Mouse (Mus musculus) liver, embryonic 13.5 days (tissue): ENCODE results near the gene Taldo1. TPM values are rescaled to one million over a fixed set of nuclear protein-coding genes. Genes with fewer than 3 reads are reported as not detected.
"Not testable (repeated sequence)": the region's sequence is repeated elsewhere in the genome, so short reads cannot be mapped to it uniquely, and the experiment has no call there.

Experiments
- ATAC-seq: fragments of 200-750 bp; cut with Nextera tagmentation; 2 replicates; pipeline ENCODE4 v1.8.0; 2017; ENCODE audit warnings: low read depth, mild to moderate bottlenecking, moderate number of reproducible peaks, moderate library complexity
- DNase-seq: peaks from one replicate; pipeline ENCODE4 v3.0.0; 2022
- H3K27ac ChIP-seq: fragments of 300-500 bp; sonication (generic); 2 replicates; pipeline ENCODE4 v1.5.1; 2015; ENCODE audit warnings: moderate library complexity, mild to moderate bottlenecking, inconsistent platforms
- H3K27me3 ChIP-seq: fragments of 300-500 bp; sonication (generic); 2 replicates; pipeline ENCODE4 v1.6.1; 2015; ENCODE audit warnings: mild to moderate bottlenecking, inconsistent platforms
- H3K36me3 ChIP-seq: fragments of 300-500 bp; sonication (generic); 2 replicates; pipeline ENCODE4 v1.6.1; 2015; ENCODE audit warnings: mild to moderate bottlenecking, inconsistent platforms
- H3K4me1 ChIP-seq: fragments of 300-500 bp; sonication (generic); replicated peaks from 2 replicates; pipeline ENCODE4 v1.6.1; 2015; ENCODE audit warnings: inconsistent platforms
- H3K4me2 ChIP-seq: fragments of 300-500 bp; sonication (generic); 2 replicates; pipeline ENCODE4 v1.6.1; 2015; ENCODE audit warnings: inconsistent platforms, mild to moderate bottlenecking, moderate library complexity
- H3K4me3 ChIP-seq: fragments of 300-500 bp; sonication (generic); replicated peaks from 2 replicates; pipeline ENCODE4 v1.5.1; 2015; ENCODE audit warnings: mild to moderate bottlenecking, inconsistent platforms
- H3K9ac ChIP-seq: fragments of 300-500 bp; sonication (generic); 2 replicates; pipeline ENCODE4 v1.6.1; 2015; ENCODE audit warnings: mild to moderate bottlenecking, inconsistent platforms
- H3K9me3 ChIP-seq: fragments of 300-500 bp; sonication (generic); replicated peaks from 2 replicates; pipeline ENCODE4 v1.6.1; 2016; ENCODE audit warnings: inconsistent platforms
- WGBS: fragments of 180-500 bp; shearing (Covaris S2); methylation state at CpG from one replicate; pipeline ENCODE4 v1.1.7; 2015; ENCODE audit not compliant: insufficient replicate concordance; 5-methylcytosine and 5-hydroxymethylcytosine counted together
- polyA plus RNA-seq: library from polyadenylated mRNA; unstranded; fragments of >200 nt; fragmentation: Nextera tagmentation; extraction: Ambion mirVana; gene quantifications from 2 replicates; pipeline ENCODE4 v1.2.1, GENCODE M21; 2015

Taldo1 gene
- polyA plus RNA-seq, 1 experiment from 2014 or later = 518 TPM

DNA sequence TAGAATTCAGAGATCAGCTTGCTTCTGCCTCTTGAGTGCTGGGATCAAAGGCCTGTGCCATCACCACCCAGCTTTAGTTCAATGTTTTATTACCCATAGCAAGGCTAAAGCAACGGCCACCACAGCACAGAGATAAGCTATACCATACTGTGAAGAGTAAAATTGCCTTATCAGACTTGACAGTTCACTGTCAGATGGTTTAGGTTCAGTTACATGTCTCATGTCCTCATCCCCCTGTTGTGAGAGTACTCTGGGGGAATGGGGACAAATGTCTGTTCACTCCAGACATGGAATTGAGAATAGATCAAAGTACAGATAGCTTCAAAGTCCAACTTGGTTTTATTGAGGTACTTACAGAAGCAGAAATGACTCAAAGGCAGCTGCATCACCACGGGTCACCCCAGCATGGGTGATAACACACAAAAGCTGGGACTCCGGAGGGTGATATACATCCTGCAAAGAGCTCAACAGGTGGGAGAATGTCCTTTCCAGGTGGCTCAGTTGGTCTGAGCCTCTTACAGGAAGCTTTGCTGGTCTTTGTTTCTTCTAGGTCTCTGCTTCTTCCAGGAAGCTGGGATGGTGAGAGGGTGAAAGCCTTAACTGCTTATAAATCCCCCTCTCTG, 3.4 kb upstream of the Taldo1 start:
- DNase-seq (peak; percentile 36), ATAC-seq (peak; percentile 34)
- H3K4me2 ChIP-seq = peak overlapping the region; percentile 26
- 12% methylated on average over 3 of the region's 3 CpGs for WGBS
- peak overlapping the region; percentile 98 for H3K27ac ChIP-seq
- H3K9ac ChIP-seq = peak overlapping the region; percentile 48
- no peak overlapping the region for H3K4me3 ChIP-seq
- H3K9me3 ChIP-seq = no peaks in the 10 kb centered on the region
- peaks cover 70% of the 10 kb centered on the region for H3K4me1 ChIP-seq
- no peaks in the 10 kb centered on the region for H3K36me3 ChIP-seq
- H3K27me3 ChIP-seq = no peaks in the 10 kb centered on the region

GRCm38 (mm10) chr7:141390326-141391259, 1.4 kb upstream of the Taldo1 start:
- peak overlapping the region; percentile 93 for H3K4me2 ChIP-seq
- H3K4me1 ChIP-seq = peaks cover 81% of the 10 kb centered on the region
- H3K27me3 ChIP-seq = no peaks in the 10 kb centered on the region
- peak overlapping the region; percentile 79 for H3K4me3 ChIP-seq
- ATAC-seq = no peak
- DNase-seq = no peak
- WGBS = 43% methylated on average over 9 of the region's 9 CpGs
- H3K9ac ChIP-seq = peak overlapping the region; percentile 86
- peaks cover 4% of the 10 kb centered on the region for H3K36me3 ChIP-seq
- H3K9me3 ChIP-seq = no peaks in the 10 kb centered on the region
- peak overlapping the region; percentile 98 for H3K27ac ChIP-seq

- peaks cover 25% of the 10 kb centered on the region for H3K36me3 ChIP-seq
- H3K9ac ChIP-seq = peak overlapping the region; percentile 86
- ATAC-seq (peak; percentile 48), DNase-seq (peak; percentile 71)
- H3K4me2 ChIP-seq = peak overlapping the region; percentile 93
- no peaks in the 10 kb centered on the region for H3K9me3 ChIP-seq
- H3K27me3 ChIP-seq = no peaks in the 10 kb centered on the region
- 13% methylated on average over 9 of the region's 9 CpGs for WGBS
- H3K27ac ChIP-seq = peak overlapping the region; percentile 98
- peak overlapping the region; percentile 79 for H3K4me3 ChIP-seq
- peaks cover 73% of the 10 kb centered on the region for H3K4me1 ChIP-seq
These were observed 688 bp downstream of the Taldo1 start for GRCm38 (mm10) chr7:141392552-141393222.

DNA sequence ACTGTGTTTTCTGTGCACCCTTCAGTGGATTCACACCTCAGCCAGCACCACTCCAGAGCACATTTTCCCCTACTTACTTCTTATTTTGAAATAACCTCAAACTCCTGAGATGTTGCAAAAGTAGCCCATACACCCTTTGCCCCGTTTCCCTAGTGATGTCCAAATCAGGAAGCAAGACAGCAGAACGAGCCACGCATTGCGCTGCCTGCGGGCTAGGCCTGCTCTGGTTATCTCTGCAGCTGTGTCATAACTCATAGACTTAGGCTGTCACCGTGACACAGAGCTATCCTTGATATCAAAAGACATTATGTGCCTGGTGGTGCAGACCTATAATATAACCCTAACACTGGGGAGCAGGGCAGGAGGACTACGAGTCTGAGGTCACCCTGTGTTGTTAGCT, 2.2 kb downstream of the Taldo1 start:
- peak overlapping the region; percentile 93 for H3K4me2 ChIP-seq
- DNase-seq = peak; percentile 75

DNA sequence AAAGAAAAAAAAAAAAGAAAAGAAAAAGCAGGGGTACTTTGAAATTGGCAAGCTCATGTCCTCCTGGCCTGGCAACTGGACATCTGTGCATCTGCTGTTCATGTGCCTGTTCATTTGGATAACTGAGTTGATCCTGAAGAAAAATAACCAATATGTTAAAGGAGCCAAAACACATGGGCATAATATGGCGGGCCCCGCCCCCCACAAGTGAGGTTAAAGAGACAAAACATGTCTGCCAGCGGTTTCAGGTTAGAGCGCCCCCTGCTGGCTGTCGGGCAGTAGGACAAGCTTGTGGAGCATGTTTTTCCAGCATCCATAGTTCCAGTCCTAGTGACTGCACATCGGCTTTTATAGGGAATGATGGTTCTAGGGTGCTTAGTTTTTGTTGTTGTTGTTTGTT, 2.8 kb downstream of the Taldo1 start:
- Histone ChIP-seq H3K9ac (peak overlapping the region; percentile 86; the same call in 1 of the 2 replicates), H3K27me3 (no peaks in the 10 kb centered on the region), H3K4me3 (peak overlapping the region; percentile 79), H3K4me1 (peaks cover 52% of the 10 kb centered on the region), H3K4me2 (peak overlapping the region; percentile 93), H3K9me3 (no peaks in the 10 kb centered on the region), H3K36me3 (peaks cover 46% of the 10 kb centered on the region), H3K27ac (peak overlapping the region; percentile 98)
- 12% methylated on average over 6 of the region's 6 CpGs for WGBS
- DNase-seq (peak; percentile 82), ATAC-seq (no peak)

More for the DNA sequence above, 2.2 kb downstream of the Taldo1 start:
- 19% methylated on average over 7 of the region's 7 CpGs for WGBS
- peaks cover 40% of the 10 kb centered on the region for H3K36me3 ChIP-seq
- H3K4me1 ChIP-seq = peaks cover 58% of the 10 kb centered on the region
- H3K4me3 ChIP-seq = peak overlapping the region; percentile 79
- H3K27ac ChIP-seq = peak overlapping the region; percentile 98
- H3K9ac ChIP-seq = peak overlapping the region; percentile 86
- H3K9me3 ChIP-seq = no peaks in the 10 kb centered on the region
- H3K27me3 ChIP-seq = no peaks in the 10 kb centered on the region
- ATAC-seq = peak; percentile 63

DNA sequence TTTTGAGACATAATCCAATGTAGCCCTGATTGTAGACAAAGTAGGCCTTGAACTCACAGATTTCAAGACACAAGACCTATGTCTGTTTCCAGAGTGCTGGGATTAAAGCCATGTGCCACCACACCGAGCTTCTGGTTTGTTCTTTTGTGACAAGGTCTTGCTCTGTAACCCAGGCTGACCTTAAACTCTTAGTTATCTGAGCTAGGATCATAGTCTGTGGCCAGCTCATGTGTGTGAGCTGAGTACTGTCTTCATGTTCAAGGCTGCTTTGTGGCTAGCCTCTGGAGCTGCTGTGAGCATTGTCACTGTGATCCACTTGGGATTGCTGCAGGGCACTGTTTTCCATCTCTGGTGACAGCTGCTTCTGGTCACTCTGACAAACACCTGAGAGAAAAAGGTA, 3.3 kb downstream of the Taldo1 start:
- 0 out of 2 replicates have a peak overlapping the region, but pooled peaks have one; percentile 14 for H3K9ac ChIP-seq
- H3K4me1 ChIP-seq = peaks cover 46% of the 10 kb centered on the region

GRCm38 (mm10) chr7:141403305-141403704, 11.3 kb downstream of the Taldo1 start:
- no peaks in the 10 kb centered on the region for H3K9me3 ChIP-seq
- 39% methylated on average over 5 of the region's 5 CpGs for WGBS
- peak; percentile 70 for ATAC-seq
- no peak overlapping the region for H3K27ac ChIP-seq
- H3K4me3 ChIP-seq = no peak overlapping the region
- DNase-seq = peak; percentile 56
- no peaks in the 10 kb centered on the region for H3K4me1 ChIP-seq
- no peaks in the 10 kb centered on the region for H3K27me3 ChIP-seq
- no peak overlapping the region for H3K4me2 ChIP-seq
- H3K36me3 ChIP-seq = peaks cover 72% of the 10 kb centered on the region
- no peak overlapping the region for H3K9ac ChIP-seq

More for the DNA sequence above, 3.3 kb downstream of the Taldo1 start:
- DNase-seq (no peak), ATAC-seq (no peak)
- Histone ChIP-seq H3K4me3 (no peak overlapping the region), H3K4me2 (peak overlapping the region; percentile 93; the same call in 1 of the 2 replicates), H3K9me3 (no peaks in the 10 kb centered on the region), H3K27ac (peak overlapping the region; percentile 98), H3K36me3 (peaks cover 51% of the 10 kb centered on the region), H3K27me3 (no peaks in the 10 kb centered on the region)
- WGBS = 43% methylated on average over 1 of the region's 1 CpGs

DNA sequence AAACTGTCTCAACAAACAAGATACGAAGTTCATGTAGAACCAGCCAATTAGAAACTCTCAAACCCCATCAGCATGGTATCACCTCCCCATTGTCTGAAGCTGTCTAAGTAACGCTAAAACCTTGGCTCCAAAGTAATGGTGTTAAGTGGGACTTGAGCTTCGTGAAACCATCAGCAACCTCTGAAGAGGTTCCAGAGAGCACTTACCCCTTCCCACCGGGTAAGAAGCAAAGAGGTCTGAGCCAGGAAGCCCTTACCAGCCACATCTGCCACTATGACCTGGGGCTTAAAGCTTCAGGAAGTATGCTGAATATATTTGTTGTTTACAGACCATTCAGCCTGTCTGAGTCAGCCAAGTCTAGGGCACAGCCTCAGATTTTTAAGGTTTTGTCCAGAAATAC, 13.5 kb downstream of the Taldo1 start:
- no peak overlapping the region for H3K27ac ChIP-seq
- no peak for DNase-seq
- no peak overlapping the region for H3K4me2 ChIP-seq
- H3K9me3 ChIP-seq = no peaks in the 10 kb centered on the region
- no peak overlapping the region for H3K4me3 ChIP-seq
- no peak overlapping the region for H3K9ac ChIP-seq
- 79% methylated on average over 4 of the region's 4 CpGs for WGBS
- H3K4me1 ChIP-seq = peaks cover 6% of the 10 kb centered on the region
- no peak for ATAC-seq
- peaks cover 68% of the 10 kb centered on the region for H3K36me3 ChIP-seq
- no peaks in the 10 kb centered on the region for H3K27me3 ChIP-seq

DNA sequence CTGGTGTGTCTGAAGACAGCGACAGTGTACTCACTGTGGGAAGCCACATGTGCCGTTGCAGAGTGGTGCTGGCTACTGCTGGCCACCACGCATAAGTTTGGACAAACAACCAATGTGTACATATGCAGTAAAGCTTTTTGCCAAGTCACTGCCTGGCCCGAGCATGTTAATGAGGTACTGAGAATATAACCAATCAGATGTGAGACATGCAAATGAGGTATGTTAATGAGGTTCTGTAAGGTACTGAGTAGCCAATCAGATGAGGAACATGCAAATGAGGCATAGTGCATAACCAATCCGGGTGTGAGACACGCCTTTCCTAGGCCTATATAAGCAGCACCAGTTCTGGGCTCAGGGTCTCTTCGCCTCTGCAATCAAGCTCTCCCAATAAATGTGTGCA, 15.7 kb downstream of the Taldo1 start:
- peaks cover 16% of the 10 kb centered on the region for H3K4me1 ChIP-seq
- DNase-seq, H3K4me3 ChIP-seq, ATAC-seq, H3K27ac ChIP-seq, H3K9ac ChIP-seq, H3K4me2 ChIP-seq, H3K9me3 ChIP-seq, H3K27me3 ChIP-seq: not testable (repeated sequence)
- peaks cover 48% of the 10 kb centered on the region for H3K36me3 ChIP-seq
- 92% methylated on average over 7 of the region's 7 CpGs for WGBS

DNA sequence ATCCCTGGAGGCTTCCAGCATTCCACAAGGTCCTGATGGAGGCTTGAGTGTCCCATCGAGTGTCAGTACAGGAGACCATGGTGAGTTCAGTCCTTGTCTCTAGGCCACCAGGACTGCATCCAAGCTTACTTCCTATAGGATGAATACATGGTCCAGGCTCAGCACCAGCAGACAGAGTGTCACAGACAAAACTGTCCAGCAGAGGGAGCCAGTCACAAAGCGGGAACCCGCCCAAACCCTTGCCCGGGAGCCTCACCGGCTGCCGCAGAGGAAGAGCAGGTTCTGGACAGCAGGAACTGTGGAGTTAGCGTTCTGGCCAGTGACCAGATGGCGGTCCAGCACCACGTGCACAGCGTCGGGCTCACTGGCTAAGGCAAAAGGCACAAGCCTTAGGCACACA, 16.8 kb downstream of the Taldo1 start:
- no peak overlapping the region for H3K27ac ChIP-seq
- WGBS = 14% methylated on average over 11 of the region's 11 CpGs

DNA sequence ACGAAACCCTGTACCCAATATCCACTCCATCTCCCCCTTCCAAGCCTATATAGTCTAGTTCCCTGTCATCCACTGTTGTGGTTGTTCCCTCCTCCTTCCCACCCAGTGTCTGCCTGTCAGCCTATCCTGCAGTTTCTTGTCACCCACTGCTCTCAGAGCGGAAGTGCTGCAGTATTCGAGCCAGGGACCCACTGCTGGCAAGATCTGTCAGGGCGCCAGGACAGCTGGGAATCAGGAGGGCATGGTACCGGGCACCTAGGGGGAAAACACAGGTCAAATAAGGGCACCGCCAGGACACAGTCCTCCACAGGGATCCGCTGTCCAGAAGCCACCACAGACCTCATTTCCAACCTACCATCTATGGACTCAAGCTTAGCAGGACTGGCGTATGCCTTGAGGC, 18.6 kb downstream of the Taldo1 start:
- DNase-seq = no peak
- H3K4me1 ChIP-seq = peaks cover 34% of the 10 kb centered on the region
- 84% methylated on average over 8 of the region's 8 CpGs for WGBS
- no peak overlapping the region for H3K27ac ChIP-seq
- no peak overlapping the region for H3K4me3 ChIP-seq
- H3K27me3 ChIP-seq = no peaks in the 10 kb centered on the region
- H3K9ac ChIP-seq = 0 out of 2 replicates have a peak overlapping the region, but pooled peaks have one; percentile 3
- no peak for ATAC-seq
- peaks cover 30% of the 10 kb centered on the region for H3K36me3 ChIP-seq
- H3K4me2 ChIP-seq = no peak overlapping the region
- H3K9me3 ChIP-seq = no peaks in the 10 kb centered on the region

More for the DNA sequence above, 16.8 kb downstream of the Taldo1 start:
- H3K4me1 ChIP-seq = peaks cover 26% of the 10 kb centered on the region
- 0 out of 2 replicates have a peak overlapping the region, but pooled peaks have one; percentile 27 for H3K9ac ChIP-seq
- H3K4me3 ChIP-seq = no peak overlapping the region
- H3K36me3 ChIP-seq = peaks cover 36% of the 10 kb centered on the region
- H3K27me3 ChIP-seq = no peaks in the 10 kb centered on the region
- H3K4me2 ChIP-seq = no peak overlapping the region
- ATAC-seq (peak; percentile 58), DNase-seq (peak; percentile 71)
- no peaks in the 10 kb centered on the region for H3K9me3 ChIP-seq
